Mouse (Mus musculus) adrenal gland, adult (tissue): ENCODE results near the gene Ttc21a.
A peak's percentile ranks its signal among the peaks of the same experiment; 100 is the strongest.

Experiments
- DNase-seq, 2 experiments: peaks; one replicate each; pipeline ENCODE4 v3.0.0; 2022 to 2023; ENCODE audit warnings: low spot score in 1 of 2; ENCODE audit not compliant: inconsistent age in 2 of 2

The Ttc21a gene

DNA sequence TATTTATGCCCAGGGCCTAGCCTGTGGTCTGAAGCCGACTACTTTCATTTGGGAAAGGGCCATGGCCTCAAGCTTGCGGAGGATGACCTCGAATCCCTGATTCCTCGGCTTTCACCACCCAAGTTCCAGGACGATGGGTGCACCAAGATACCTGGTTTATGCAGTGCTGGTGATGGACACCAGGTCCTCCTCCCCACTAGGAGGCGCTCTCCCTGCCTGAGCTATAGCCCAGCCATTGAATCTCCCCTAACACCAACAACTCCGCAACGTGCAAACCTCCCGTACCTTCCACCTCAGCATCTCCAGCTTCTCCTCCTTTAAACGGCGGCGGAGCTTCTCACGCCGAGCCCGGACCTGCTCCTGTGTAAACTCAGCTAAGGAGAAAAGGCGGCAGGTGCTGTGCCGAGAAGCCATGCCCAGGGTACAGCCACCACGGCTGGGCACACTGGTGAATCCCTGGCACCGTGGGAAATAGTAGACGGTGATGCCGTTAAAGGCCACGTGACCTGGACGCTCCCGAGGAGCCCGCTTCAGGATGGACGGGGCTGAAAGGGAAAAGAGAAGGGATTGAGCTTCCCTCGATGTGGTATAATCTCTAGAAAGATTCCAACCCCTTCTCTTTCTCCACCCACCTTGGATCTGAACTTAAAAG lies 36.6 kb downstream of the Ttc21a start:
- peak in 1 of 2 experiments; percentile 50 for DNase-seq

DNA sequence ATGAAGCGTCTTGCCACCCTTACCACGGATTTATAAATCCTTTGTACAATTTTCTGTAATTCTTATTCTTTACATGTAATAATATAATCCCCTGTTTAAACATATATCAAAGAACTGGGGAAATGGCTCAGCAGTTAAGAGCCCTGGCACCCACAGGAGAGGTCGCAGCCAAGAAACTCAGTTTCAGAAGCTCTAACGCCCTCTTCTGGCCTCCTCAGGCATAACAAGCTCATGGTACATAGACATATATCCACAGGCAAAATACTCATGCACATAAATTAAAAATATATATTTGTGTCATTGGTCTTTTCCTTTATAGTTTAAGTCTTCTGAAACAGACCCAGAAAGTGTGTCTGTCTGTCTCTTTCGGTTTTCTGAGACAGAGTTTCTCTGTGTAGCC lies 37.2 kb downstream of the Ttc21a start:
- no peak for DNase-seq

DNA sequence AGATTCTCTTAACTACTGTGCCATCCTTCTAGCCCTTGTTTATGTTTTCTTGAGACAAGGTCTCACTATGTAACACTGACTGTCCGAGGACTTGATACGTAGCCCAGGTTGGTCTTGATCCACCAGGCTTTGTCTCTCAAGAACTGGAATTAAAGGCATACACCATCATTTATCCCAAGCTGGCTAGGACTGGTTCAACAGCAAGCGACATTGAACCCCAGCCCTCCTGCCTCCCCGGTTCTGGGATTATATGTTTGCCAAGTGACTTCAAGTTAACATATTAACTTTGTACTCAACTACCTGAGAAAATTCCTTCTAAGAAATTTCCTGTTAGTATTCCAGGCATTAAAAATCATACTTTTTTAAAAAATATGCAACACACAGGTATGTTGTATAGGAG lies 37.9 kb downstream of the Ttc21a start:
- DNase-seq, result no peak

DNA sequence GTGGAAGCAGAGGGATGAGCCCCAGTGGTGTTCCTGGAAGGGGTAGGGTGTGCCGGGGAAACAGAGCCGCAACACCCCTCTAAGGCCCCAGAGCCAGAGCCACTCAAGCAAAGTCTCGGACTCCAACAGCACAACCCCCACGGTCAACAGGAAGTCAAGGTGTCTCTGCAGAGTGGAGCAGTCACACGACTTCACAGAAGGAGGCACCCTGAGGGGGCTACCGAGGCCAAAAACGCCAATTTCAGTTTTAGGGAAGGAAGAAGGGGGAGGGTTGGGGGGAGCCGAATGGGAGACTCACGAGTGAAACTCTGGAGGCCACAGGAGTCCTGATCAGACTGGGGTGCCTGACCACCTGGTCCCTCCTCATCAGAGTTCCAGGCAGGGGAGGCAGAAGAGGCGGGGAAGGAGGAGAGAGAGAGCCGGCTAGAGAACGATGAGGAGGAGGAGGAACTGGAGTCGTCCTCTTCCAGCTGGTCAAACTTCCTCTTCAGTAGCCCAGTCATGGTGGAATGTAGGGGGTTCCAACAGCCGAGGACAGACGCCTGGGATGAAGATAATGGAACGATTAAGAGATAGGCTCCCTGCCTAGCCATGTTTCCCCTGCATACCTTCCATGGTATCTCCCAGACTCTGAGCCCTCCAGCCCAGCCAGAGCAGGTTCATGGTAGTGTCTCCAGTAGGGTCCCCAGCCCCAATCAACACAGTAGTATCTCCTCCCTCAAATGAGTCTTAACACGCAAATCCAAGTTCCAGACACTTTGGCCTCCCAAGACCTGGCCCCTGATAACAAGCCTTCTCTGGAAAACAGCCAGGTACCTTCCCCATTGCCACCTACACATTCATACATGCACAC lies 39.5 kb downstream of the Ttc21a start:
- no peak for DNase-seq

DNA sequence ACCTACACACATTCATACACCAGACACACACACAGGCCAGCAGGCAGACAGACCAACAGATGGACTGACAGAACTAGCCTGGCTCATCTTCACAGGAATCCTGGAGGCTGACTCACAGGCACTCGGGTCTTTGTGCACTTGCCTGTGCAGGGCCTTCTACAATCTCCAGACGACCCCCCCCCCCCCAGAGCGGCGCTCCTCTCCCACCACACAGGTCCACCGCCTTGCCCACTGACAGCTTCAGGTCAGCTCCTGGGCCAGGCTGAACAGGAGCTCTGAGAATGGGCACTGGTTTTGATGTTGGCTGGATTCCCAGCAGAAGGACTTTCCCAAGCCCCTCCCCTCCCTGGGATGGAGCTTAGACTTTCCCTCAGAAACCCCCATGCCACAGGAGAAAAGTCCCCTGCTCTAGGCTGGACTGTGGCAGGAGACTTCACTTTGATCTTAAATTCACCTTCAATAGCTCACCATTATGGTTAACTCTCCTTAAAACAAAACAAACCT lies 40.2 kb downstream of the Ttc21a start:
- peak in 1 of 2 experiments; percentile 69 for DNase-seq

DNA sequence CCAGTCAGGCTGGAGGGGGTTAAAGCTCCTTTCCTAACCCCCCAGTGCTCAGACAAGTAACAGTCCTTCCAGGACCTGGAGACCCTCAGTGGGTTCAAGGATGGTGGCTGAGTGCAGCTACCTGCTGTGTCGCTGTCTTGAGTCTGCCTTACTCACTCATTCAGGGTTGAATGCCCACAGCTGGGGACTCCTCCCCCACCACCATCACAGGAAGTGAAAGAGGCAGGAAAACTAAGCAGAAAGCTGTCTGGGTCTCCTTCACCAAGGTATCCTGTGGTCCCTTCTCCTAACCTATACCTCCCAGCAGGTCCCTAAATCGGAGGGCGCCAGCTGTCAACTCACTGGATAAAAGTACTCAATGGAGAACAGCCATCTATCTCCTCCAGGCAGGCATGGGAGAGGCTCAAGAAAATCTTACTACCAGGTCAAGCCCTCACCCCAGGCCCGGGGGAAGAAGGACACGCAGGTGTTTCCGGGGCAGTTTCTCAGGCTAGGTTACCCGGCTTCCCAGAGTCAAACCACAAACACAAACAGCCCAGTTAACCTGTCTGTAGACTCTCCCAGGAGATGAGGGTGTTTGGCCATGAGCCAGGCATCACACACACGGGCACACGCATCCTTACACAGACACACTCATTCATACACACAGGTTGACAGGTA lies 40.9 kb downstream of the Ttc21a start:
- peak in 1 of 2 experiments; percentile 66 for DNase-seq

DNA sequence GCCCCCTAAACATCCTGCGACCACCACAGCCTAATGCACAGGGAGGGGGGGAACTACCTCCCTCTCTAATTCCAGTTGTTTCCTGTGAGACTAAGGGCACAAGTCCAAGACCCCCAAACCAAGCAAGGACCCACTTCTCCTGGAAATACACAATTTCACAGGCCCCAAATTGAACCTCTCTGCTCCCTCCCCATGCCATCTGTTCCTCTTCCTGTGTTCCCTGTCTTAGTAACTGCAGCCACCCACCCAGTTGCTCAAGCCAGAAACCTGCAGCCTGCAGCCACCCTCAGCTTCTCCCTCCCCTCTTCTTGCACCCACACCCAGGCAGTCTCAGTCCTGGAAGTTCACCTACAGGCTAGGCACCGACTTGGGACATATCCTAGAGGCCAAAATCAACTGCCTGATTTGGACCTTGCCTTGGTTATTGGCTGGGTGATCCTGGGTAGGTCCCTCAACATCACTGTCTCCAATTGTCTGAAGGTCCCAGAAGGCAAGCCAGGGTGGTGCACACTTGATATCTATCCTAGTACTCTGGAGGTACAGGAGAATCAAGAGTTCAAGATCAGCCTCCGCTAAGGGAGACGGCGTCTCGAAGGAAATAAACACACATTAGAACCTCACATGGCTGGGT lies 41.5 kb downstream of the Ttc21a start:
- DNase-seq, result no peak

DNA sequence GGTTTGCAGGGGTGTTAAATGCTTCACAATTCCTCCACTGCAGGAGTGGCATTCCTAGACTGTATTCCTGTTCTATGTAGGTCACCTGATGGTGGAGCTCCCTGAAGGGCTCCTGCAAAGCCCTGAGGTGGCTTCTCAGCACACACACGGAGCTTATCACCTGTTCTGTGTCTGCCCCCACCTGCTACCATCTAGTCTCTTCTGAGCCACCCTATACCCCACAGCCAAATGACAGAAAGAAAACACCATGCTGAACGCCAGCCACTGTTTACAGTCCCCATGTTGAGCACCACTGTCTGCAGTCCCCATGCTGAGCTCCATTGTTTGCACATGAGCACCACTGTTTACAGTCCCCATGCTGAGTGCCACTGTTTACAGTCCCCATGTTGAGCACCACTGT lies 42.3 kb downstream of the Ttc21a start:
- peak in 1 of 2 experiments; percentile 48 for DNase-seq

DNA sequence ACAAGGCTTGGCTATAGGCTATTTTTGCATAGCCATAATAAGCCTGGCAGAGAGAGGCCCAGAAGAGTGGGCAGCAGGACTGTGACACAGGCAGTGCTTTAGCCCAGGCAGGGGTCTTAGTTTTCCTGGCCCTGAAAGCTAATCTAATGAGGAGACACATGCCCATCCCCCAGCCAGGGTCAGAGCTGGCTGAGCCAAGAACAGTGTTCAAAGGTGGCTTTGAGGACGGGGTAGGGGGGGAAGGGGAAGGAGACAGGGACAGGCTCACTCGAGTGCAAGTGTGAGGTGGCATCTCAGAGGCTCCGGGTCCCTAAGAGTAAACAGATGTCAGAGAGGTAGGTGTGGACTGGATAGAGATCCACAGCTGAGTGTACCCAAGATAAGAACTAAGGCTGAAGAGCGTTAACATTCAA lies 43.4 kb downstream of the Ttc21a start:
- no peak for DNase-seq

DNA sequence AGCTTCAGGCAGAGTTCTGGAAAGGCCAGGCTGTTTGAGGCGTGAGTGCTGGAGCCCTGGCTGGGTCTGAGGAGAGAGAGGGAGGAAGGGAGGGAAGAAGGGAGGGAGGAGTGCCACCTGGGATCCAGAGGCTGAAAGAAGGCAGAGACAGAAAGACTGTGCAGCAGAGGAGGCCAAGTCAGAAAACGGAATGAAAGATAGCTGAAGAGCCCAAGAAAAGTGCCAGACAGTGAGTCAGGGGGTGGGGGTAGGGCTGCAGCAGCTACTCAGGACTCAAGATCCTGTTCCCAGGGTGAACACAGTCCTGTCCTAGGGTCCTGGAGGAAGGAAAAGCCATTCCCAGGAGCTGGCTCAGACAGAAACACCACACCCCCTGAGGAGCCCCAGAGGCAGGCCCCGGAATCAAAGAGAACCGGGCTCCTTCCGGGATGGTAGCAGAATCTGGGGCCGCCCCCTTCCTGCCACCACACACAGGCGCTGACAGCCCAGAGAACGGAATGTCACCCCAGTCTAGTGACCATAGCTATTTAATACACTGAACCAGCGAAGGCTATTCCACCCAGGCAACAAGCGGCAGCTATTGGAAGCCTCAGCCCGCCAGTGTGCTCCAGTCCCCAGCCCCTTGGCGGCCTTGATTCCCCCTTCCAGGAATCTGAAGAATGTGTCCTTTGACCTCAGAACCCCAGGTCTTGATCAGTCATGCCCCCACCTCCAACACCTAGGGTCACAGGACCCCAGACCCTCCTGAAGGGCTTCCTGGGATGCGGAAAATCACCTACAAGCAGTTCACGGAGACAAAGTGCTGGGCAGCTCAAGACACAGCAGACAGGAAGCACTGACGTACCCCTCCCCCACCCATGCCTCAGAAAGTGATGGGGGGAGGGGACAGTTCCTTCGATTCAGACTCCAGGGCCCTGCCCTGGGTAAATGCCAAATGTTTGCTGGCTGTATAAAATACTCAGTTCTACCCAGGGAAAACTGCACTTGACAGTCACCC lies 44.1 kb downstream of the Ttc21a start:
- DNase-seq, result peak; percentile 87 to 93

GRCm38 (mm10) chr9:119982241-119982811 lies 44.9 kb downstream of the Ttc21a start:
- peak; percentile 79 to 88 for DNase-seq

DNA sequence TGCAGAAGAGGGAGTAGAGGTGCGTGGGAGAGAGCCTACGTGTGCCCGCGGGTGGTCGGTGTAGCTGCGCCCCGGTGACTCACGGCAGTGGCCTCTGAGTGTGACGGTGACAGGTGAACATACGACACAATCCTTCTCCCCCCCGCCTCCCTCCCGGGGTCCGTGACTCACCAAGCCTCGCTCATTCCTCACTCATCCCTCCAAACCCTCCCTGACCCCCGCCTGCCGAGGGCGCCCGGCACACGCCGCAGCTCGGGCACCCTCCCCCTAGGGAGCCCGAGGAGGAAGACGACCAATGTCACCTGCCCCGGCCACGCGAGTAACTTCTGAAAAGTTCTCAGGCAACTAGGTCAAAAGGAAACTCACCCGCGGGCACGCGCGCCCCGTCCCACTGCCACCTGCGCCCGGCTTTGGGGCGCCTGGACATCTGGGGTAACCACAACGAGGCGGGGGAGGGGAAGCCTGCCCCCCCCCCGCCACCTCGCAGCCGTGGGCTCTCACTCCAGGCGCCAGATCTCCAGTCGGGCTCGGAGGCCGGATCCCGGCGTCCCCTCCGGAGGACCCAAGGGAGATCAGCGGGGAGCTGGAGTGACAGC lies 45.6 kb downstream of the Ttc21a start:
- DNase-seq, result peak; percentile 89 to 92

GRCm38 (mm10) chr9:119983585-119984535 lies 46.5 kb downstream of the Ttc21a start:
- peak; percentile 95 to 97 for DNase-seq

DNA sequence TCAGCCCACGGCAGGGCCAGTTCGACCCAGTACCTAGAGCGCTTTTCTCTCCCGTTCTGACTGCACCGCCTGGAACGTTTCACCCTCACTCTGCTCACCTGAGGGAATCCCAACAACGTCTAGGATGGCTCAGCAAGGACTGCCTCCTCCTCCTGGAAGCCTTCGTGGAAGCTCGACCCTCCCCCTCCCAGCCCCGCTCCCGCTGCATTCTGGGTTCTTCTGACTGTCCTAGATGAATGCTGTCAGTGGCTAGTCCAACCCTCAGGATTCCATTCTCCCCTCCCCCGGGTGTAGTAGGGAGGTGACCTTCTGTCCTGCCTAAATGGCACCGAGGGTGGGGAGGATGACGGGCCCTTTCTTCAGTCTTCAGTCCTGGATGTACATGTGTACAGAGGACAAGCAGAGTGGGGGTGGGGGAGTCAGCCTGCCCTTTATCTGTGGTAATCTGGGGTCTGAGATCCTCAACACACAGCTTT lies 47.2 kb downstream of the Ttc21a start, which contains the start of gene Csrnp1:
Csrnp1 (minus strand) TSS at position 123 of the 476 bp plus-strand sequence.
- peak; percentile 68 to 84 for DNase-seq

- no peak for DNase-seq
These were observed 48.6 kb downstream of the Ttc21a start for GRCm38 (mm10) chr9:119985881-119986574.

- DNase-seq, result no peak
These were observed 50.9 kb downstream of the Ttc21a start for GRCm38 (mm10) chr9:119988304-119988703.

GRCm38 (mm10) chr9:119991310-119991709 lies 53.9 kb downstream of the Ttc21a start:
- no peak for DNase-seq
